Mouse (Mus musculus): ENCODE measurements around the gene Dnajc10. TPM values are rescaled to one million over a fixed set of nuclear protein-coding genes. Genes with fewer than 3 reads are reported as not detected.

Gene Dnajc10
- total RNA-seq, 2 experiments from 2014 or later, result 52.2 to 54.8 TPM

DNA sequence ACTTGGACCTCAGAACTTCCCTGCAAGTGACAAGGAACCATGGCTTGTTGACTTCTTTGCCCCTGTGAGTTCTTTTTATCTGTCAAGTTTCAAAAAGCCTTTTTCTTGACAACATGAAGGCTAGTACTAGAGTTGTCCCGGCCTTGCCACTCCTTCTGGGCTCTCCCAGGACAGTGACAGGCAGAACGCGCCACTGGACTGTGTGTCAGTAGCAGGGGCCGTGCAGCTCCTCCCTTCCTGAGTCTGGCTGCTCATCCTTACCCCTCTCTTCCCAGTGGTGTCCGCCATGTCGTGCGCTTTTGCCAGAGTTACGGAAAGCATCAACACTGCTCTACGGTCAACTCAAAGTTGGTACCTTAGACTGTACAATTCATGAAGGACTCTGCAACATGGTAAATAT is 25.3 kb downstream of the Dnajc10 start:
- DNase-seq, result no peak

DNA sequence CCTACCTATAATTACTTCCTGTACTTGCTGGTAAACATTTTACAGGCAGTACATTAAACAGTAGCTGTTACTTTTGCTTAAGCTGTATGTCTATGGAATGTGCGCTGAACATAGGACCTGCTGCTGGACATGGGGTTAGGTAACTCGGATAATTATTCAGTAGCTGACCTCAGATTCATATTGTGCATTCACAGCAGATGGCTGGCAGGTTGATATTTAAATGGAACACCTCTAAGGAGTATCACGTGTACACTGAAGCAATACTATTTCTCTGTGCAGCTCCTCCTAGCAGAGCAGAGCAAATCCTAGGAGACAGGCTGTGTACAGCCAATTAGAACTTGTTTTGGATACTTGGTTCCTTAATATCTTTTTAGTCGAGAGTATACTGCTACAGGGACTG is 39.3 kb downstream of the Dnajc10 start:
- DNase-seq, result no peak

DNA sequence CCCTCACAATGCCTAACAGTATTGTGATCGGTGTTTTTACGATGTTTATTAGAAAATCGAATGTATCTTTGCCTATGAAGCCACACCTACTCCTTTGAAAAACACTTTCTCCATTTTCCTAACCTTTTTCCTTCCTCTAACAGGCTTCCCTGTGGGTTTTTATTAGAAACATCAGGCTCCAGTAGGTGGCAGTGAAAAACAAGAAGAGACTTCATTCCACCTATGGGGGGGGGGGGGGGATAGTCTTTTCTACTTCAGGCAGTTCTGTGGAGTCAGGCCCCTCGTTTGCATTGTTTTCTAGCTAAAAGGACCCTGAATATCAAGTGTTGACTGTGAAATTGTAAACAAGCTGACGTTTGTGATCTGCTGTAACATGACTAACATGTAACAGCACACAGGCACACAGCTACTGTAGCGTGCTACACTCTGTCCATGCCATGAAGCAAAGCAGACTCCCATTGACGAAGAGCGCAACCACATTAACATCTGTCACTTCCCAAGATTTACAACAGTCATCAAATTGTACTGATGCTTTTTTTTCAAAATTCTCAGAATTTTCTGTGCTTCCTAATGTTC is 41.5 kb downstream of the Dnajc10 start:
- DNase-seq, result peak in 1 of 2 experiments; percentile 9

DNA sequence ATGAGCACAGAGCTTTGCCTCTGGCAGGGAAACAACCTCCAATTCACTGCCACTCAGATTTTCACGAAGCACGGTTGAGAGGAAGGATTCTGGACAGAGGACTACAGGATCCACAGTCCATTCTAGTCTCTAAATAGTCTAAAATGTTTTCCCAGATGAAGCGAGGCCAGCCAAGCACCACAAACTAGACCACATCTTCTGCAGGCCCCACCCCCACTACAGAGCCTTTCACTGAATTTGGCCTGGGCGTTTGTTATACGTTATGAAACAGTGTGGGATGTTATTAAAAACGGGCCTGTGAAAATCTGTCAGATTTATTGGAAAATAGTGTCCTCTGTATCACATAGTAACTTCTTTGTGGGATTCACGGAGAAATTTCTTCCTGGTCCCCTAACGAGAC is 56.2 kb downstream of the Dnajc10 start:
- no peak for DNase-seq

DNA sequence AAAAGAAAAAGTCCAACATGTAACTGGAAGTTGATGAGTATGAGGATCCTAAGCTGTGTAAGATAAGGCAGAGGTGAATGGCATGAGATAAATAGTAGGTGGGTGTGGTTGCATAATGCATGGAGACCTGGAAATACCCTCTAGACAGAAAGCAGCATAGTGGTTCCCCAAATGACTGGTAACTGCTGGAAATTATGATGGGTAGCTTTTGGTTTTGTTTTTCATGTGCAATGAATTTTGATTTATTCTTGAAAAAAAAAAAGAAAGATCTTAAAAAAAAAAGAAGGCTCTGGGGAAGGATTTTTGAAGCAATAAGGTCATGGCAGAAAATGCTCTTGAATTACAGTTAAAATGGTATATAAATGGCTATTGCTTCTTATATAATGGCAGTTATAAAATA is 59.6 kb downstream of the Dnajc10 start:
- DNase-seq, result no peak

DNA sequence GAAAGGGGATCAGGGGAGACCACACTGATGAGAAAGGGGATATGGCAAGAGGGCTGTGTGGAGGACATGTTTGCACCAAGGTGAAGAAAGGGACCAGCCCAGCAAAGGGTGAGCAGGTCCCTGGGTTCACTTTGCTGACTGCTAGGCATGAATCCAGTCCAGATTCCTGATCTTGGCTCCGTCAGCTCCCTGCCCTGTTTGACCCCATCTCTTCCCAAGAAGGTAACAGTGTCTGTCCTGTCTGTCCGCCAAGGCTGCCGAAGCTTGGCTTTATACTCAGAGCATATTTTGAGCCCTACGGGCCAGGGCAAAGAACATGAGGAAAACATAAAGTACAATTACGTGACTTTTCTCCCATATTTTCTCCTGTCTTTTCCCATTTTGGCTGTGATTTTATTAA is 64.6 kb downstream of the Dnajc10 start:
- DNase-seq, result no peak

DNA sequence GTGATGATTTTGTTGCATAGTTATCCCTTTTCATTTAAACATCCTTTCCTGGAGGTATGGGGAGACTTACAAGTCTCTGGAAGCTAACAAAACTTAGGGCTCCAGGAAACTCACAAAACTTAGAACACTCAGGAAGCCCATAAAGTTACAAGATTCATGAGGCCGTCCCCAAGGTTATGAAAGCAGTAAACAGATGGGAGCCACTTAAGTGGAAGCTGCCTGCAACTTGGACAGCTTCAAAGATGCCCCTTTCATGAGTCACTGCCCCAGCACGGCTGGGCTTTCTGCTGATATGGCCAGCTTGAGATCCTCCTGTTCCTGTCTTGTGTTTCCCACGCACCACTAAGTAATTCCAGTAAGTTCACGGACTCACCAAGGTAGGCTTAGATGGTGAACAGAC is 69.2 kb downstream of the Dnajc10 start:
- DNase-seq, result peak; percentile 30 to 32

DNA sequence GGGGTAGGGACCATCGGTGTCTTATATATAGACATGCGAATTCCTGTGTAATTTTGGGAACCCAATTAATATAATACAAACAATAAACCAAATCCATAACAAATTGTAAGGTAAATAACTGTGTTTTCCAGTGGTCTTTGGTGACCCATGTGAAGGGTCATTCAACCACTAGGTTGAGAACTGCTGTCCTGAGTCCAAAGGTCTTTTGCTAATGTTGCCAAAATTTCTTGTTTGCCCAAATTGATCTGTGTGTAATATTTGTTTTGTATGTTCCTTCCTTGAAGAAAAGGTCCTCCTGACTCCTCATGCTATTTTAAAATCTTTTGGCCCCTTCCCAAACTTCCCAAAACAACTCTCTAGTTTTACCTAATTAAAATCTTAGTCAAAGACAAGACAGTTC is 71.0 kb downstream of the Dnajc10 start:
- no peak for DNase-seq

DNA sequence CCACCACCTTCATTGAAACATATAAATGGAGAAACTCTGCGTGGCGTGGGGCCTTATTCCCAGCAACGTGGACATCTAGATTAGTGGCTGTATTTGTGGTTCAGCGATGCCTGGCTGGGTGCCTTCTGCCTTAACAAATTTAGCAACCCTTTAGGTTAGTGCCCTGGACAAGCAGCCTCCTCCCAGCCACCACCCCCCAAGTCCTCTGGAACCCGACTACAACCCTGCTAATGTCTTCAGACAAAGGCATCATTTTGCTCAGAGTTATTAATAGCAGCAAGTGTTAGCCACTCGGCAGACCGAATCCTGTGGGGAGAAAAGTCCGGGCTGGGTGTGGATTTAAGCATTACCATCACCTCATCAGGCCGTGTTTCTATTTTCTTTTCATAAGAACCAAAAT is 72.4 kb downstream of the Dnajc10 start:
- DNase-seq, result no peak

DNA sequence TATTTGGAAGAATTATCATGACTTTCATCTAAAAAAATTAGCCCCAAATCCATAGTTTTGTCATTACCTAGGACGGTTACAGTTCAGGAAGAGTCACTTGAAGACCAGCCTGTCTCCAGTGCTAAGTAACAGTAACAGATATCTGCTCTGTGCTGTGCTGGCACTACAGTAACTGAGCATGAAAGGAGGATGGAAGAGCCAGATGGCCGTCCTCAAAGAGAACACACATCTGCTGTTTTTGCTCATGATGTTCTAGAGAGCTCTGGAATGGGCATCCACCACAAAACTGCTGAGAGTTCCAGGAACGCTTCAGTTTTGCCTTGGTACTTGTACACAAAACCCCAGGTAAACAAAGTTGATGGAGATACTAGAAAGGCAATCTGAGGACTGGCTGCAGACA is 73.1 kb downstream of the Dnajc10 start:
- no peak for DNase-seq

DNA sequence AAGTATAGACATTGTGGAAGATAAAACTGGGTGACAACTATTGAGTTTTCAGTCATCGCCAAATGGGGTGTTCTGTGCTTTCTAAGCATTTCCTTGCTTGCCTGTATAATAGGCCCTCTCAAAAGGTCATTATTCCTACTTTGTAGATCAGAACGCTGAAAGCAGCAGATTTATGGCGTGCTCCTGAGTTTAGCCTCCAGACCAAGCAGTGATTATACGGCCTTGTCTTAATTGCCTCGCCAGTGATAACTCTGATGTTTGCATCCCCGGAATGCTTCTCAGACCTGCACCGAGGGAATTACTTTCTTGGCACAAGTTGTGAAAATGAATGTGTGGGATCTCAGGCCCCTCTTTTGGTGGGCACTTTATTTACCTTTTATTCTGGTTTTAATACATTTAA is 80.8 kb downstream of the Dnajc10 start:
- no peak for DNase-seq

DNA sequence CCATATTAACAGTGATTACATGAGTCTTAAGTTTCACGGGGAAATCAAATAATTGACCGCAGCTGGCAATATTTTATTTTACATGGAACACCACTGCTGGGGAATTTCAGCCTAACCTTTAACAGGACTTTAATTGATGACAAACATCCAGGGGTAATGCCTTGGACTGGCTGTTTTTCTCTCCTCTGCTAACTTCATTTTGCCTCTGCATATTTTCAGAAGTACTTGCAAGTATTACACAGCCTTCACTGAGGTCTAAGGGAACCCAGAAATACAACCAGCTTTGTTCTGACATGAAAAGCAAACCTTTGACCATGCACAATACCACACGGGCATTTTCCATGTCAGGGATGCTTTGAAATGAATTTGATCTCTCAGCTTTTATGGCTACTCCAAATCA is 81.6 kb downstream of the Dnajc10 start:
- no peak for DNase-seq

DNA sequence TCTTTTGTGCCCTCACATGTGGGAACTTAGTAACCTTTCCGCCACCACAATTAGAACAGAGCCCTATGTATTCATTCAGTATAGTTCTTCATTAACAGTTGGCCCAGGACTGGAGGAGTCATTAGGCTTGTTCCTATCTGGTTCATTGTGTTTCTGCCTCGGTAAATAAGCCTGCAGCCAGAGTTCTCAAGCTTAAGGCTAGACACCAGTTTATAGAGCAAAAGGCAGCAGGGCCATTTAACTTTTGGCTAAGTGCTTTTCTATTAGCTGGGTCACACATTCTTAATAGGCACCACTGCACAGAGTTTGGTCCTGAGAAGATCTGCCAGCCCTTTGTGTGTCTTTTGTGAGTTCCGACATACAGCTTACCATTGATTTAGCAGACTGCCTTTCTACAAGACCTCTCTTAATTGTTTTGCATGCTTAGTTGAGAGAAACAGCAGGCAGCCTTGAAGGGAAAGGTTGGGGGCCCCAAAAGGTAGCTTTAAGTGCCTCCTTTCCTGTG is 83.4 kb downstream of the Dnajc10 start:
- no peak for DNase-seq

Other genes with a start within 250 kb of the Dnajc10 start
- gene Pde1a, start 186.0 kb upstream of the Dnajc10 start, total RNA-seq (2021), result 10 to 100 TPM; 13.0 to 23.8 TPM
- not detected for gene Prdx6b, start 23.0 kb upstream of the Dnajc10 start, total RNA-seq (2021)
- gene Frzb, start 132.2 kb downstream of the Dnajc10 start, total RNA-seq (2021), result 100 to 1,000 TPM in 1 of 2 experiments, 1 to 10 TPM in 1; 5.2 to 304 TPM